Mouse (Mus musculus): ENCODE measurements around the gene Acot5.

- no peak for TF ChIP-seq POLR2A (IDR thresholded peaks at IDR 0.05; ENCODE audit: extremely low read depth, insufficient read depth, low read length)
- no peak for TF ChIP-seq CTCF (IDR thresholded peaks at IDR 0.05; ENCODE audit: low read depth, low read length)
Observed at GRCm38 (mm10) chr12:84099605-84100004, 30.5 kb downstream of the Acot5 start.

Measured in liver, adult 2 months (tissue).